Mouse (Mus musculus): ENCODE measurements around the gene AF067061. TPM values are rescaled to one million over a fixed set of nuclear protein-coding genes. Genes with fewer than 3 reads are reported as not detected.

The AF067061 gene
- not detected for polyA plus RNA-seq (2015; fragmentation: Illumina TruSeq; extraction: RNeasy Lipid Tissue Mini Kit (QIAGEN cat#74804); ENCODE audit: low read depth, low replicate concordance)

DNA sequence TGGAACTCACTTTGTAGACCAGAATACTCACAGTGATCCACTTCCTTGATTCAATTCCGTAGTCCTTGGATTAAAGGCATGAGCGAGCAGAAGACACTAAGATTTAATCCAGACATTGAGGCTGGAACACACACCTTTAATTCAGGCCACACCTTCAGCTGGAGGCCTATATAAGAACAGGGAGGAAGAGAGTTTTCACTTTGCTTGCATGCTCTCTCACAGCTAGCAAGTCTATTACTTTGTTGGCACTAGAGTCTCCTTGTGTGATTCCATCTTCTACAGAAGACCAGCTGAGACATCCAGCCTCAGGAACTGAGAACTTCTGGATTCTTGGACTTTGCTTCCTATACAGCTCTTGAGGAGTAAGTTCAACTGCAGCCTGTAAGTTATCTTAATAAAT, at the start of gene AF067061:
Gene AF067061 (plus strand): TSS at position 245 of the 400 bp plus-strand sequence.

DNA sequence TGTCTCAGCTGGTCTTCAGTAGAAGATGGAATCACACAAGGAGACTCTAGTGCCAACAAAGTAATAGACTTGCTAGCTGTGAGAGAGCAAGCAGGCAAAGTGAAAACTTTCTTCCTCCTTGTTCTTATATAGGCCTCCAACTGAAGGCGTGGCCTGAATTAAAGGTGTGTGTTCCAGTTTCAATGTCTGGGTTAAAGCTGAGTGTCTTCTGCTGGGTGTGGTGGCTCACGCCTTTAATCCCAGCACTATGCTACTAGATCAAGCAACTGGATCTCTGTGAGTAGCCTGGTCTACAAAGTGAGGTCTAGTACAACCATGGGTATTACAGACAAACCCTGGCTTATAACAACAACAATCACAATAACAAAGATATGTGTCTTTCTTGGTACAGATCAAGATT, 47.1 kb upstream of the AF067061 start, which contains the start of gene Gm21762:
Gene Gm21762 (minus strand): TSS at position 101 of the 400 bp plus-strand sequence.

DNA sequence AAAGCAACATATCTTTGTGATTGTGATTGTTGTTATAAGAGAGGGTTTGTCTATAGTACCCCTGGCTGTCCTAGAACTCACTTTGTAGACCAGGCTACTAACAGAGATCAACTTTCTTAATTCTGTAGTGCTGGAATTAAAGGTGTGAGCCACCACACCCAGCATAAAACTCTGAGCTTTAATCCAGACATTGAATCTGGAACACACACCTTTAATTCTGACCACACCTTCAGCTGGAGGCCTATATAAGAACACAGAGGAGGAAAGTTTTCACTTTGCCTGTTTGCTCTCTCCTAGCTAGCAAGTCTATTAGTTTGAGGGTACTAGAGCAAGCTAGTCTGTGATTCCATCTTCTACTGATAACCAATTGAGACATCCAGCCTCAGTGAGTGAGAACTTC, 24.1 kb upstream of the AF067061 start, which contains the start of gene Gm21731:
Gene Gm21731 (plus strand): TSS at position 301 of the 400 bp plus-strand sequence.

DNA sequence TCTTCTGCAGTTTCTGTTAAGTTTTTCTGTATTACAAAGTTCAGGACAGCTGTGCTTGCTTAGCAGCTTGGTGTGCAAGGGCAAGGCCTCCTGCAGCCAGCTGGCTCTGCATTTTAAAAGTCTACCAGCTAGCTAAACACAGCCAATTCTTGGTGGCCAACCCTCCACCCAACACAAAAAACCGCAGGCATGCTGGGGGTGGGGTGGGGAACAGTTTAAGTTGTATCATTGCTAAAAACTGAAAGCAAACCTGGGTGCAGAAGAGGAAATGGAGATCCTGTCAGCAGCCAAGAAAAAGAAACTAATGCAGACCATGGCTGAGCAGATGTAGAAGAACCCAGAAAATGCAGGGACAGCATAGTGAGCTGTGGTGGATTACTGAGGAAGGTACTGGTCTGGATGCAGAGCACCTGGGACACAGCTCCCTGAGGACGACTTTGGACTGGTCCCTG, 37.1 kb downstream of the AF067061 start, which contains the start of gene BC147527:
Gene BC147527 (plus strand): TSS at position 402 of the 452 bp plus-strand sequence.

Other genes with a start within 250 kb of the AF067061 start
- gene Gm36079, start 236.1 kb upstream of the AF067061 start, polyA plus RNA-seq (2015; fragmentation: Illumina TruSeq; extraction: RNeasy Lipid Tissue Mini Kit (QIAGEN cat#74804); ENCODE audit: low read depth, low replicate concordance): not detected
- not detected for gene Gm21188, start 210.9 kb upstream of the AF067061 start, polyA plus RNA-seq (2015; fragmentation: Illumina TruSeq; extraction: RNeasy Lipid Tissue Mini Kit (QIAGEN cat#74804); ENCODE audit: low read depth, low replicate concordance)
- gene Gm20767, start 122.9 kb upstream of the AF067061 start, polyA plus RNA-seq (2015; fragmentation: Illumina TruSeq; extraction: RNeasy Lipid Tissue Mini Kit (QIAGEN cat#74804); ENCODE audit: low read depth, low replicate concordance): not detected
- not detected for gene Gm21818, start 90.7 kb upstream of the AF067061 start, polyA plus RNA-seq (2015; fragmentation: Illumina TruSeq; extraction: RNeasy Lipid Tissue Mini Kit (QIAGEN cat#74804); ENCODE audit: low read depth, low replicate concordance)
- gene Gm21762, start 47.2 kb upstream of the AF067061 start, polyA plus RNA-seq (2015; fragmentation: Illumina TruSeq; extraction: RNeasy Lipid Tissue Mini Kit (QIAGEN cat#74804); ENCODE audit: low read depth, low replicate concordance): not detected
- not detected for gene Gm21731, start 24.0 kb upstream of the AF067061 start, polyA plus RNA-seq (2015; fragmentation: Illumina TruSeq; extraction: RNeasy Lipid Tissue Mini Kit (QIAGEN cat#74804); ENCODE audit: low read depth, low replicate concordance)
- not detected for gene BC147527, start 37.3 kb downstream of the AF067061 start, polyA plus RNA-seq (2015; fragmentation: Illumina TruSeq; extraction: RNeasy Lipid Tissue Mini Kit (QIAGEN cat#74804); ENCODE audit: low read depth, low replicate concordance)
- not detected for gene Tcstv3, start 53.8 kb downstream of the AF067061 start, polyA plus RNA-seq (2015; fragmentation: Illumina TruSeq; extraction: RNeasy Lipid Tissue Mini Kit (QIAGEN cat#74804); ENCODE audit: low read depth, low replicate concordance)

Measured in brain, adult 10 weeks (tissue).